Mouse (Mus musculus): ENCODE measurements around the gene Mecom.

DNA sequence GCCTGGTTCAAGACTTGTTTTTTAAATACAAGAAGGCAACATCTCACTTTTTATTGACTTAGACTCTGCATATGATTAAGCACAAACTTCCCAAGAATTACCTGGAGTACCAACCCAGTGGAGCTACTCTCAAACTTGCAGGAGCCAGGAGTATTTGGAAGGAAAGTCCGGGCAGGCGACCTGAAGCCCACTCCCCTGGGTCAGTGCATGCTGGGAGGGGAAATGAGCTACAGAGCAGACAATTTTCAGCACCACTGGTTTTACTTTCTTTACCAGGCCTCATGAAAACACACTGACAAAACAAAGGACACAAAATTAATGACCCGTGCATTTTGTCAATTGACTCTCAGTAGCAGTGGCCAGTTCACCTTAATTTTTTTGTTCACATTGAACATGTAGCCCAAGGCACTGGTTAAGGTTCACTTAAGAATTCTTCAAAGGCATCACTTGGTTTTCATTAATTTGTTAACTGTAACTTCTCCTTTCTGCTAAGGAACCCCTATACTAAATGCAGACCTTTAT lies 434.5 kb downstream of the Mecom start:
- TF ChIP-seq POLR2A (IDR thresholded peaks at IDR 0.05; ENCODE audit: low read depth, low read length) (no peak), CTCF (IDR thresholded peaks at IDR 0.05; ENCODE audit: extremely low read depth, insufficient read depth, insufficient read length, insufficient replicate concordance) (no peak)
